Mouse (Mus musculus) embryonic facial prominence, embryonic 10.5 days (tissue): ENCODE measurements around the gene Pramef12. TPM values are rescaled to one million over a fixed set of nuclear protein-coding genes. Genes with fewer than 3 reads are reported as not detected.

Source experiments
- DNase-seq: peaks from one replicate; pipeline ENCODE4 v3.0.0-alpha.2; 2017; ENCODE audit warnings: low spot score
- H3K27ac ChIP-seq: fragments of 300-500 bp; sonication (generic); replicated peaks from 2 replicates; pipeline ENCODE4 v1.5.1; 2016; ENCODE audit warnings: mild to moderate bottlenecking
- H3K27me3 ChIP-seq: fragments of 300-500 bp; sonication (generic); replicated peaks from 2 replicates; pipeline ENCODE4 v1.6.1; 2016; ENCODE audit warnings: low read depth, mild to moderate bottlenecking; ENCODE audit not compliant: poor library complexity, severe bottlenecking
- H3K36me3 ChIP-seq: fragments of 300-500 bp; sonication (generic); replicated peaks from 2 replicates; pipeline ENCODE4 v1.6.1; 2016; ENCODE audit warnings: mild to moderate bottlenecking, moderate library complexity
- H3K4me1 ChIP-seq: fragments of 300-500 bp; sonication (generic); 2 replicates; pipeline ENCODE4 v1.6.1; 2016
- H3K4me3 ChIP-seq: fragments of 300-500 bp; sonication (generic); 2 replicates; pipeline ENCODE4 v1.5.1; 2016; ENCODE audit warnings: mild to moderate bottlenecking, moderate library complexity
- H3K9me3 ChIP-seq: fragments of 300-500 bp; sonication (generic); 2 replicates; pipeline ENCODE4 v1.6.1; 2016; ENCODE audit warnings: mild to moderate bottlenecking
- WGBS: fragments of 180-500 bp; shearing (Covaris S2); methylation state at CpG from one replicate; pipeline ENCODE4 v1.1.7; 2016; 5-methylcytosine and 5-hydroxymethylcytosine counted together
- polyA plus RNA-seq: library from polyadenylated mRNA; unstranded; fragments of >200 nt; fragmentation: Nextera tagmentation; extraction: Ambion mirVana; gene quantifications from 2 replicates; pipeline ENCODE4 v1.2.1, GENCODE M21; 2016

The Pramef12 gene
- polyA plus RNA-seq = 0.30 TPM in 1 of 2 replicates, not detected in the other

DNA sequence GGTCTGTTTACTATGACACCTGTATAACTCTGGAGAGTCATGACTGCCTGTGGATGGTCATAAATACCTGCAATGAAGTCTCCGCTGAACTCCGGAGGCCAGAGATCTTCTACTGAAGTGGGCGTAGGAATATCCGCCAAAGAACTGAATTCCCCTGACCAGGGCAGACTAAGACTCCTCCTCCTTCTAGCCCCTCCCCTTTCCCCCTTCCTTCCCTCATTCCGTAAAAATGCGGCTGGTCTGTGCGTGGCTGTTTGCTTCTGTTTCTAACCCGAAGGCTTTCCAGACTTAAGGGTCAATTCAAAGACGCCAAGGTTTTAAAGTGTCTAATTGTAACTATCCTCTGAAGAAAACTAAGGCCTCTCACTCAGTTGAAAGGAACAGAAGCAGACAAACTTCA, at the start of gene Pramef12:
Gene Pramef12, minus strand, starts transcription at position 175 of the 400 bp plus-strand sequence.
- Histone ChIP-seq H3K4me3 (no peak within 1 kb of the TSS), H3K36me3 (no peaks in the 10 kb centered on the region), H3K27me3 (no peaks in the 10 kb centered on the region), H3K9me3 (no peaks in the 10 kb centered on the region), H3K4me1 (peaks cover 8% of the 10 kb centered on the region; the same call in 1 of the 2 replicates), H3K27ac (no peak within 1 kb of the TSS)
- no peak for DNase-seq
- 81% methylated on average over 9 of the region's 9 CpGs for WGBS

DNA sequence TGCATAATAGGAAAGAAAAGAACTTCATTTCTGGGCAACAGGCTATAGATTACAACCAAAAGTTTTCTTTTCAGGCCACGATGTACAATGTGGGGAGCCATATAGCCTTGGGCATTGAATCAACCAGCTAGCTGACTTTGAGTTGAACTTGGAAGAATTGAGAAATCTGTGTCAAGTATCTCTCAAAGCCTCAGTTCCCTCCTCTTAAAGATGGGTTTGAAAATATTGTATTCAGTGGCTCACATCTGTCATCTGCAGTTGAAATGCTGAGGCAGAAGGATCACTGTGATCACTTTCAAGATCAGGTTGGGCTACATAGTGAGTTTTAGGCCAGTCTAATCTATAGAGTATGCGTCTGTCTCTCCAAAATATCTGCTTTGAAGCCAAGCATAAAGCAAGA, 45.0 kb upstream of the Pramef12 start, which contains the start of gene Gm9944:
Gene Gm9944, minus strand, starts transcription at position 101 of the 400 bp plus-strand sequence.
- no peaks in the 10 kb centered on the region for H3K27me3 ChIP-seq
- WGBS = 80% methylated on average over 2 of the region's 2 CpGs
- H3K36me3 ChIP-seq = no peaks in the 10 kb centered on the region
- no peaks in the 10 kb centered on the region for H3K4me1 ChIP-seq
- no peak for DNase-seq
- no peak within 1 kb of the TSS for H3K27ac ChIP-seq
- H3K9me3 ChIP-seq = peaks cover 18% of the 10 kb centered on the region; the same call in 1 of the 2 replicates
- no peak within 1 kb of the TSS for H3K4me3 ChIP-seq

DNA sequence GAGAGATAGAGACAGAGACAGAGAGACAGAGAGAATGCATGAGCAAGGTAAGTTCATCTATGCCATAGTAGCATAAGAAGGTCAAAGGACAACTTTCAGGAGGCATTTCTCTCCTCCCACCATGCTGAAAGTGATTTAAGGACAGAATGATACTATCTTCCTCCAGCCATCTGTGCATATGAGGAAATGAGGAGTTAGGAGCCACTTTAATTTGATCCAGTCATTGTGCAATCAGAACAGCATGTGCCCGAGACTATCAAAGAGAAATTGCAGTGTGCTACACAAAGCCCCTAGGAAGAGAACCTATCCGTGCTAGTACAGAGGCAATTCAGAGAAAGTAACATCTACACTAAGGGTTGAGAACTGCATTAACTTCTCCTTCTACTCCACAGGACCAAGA, 40.3 kb upstream of the Pramef12 start:
- H3K4me3 ChIP-seq = no peak overlapping the region
- no peak for DNase-seq
- 0 out of 2 replicates have a peak, but pooled peaks cover 6% of the 10 kb centered on the region for H3K9me3 ChIP-seq
- no peaks in the 10 kb centered on the region for H3K4me1 ChIP-seq
- H3K36me3 ChIP-seq = no peaks in the 10 kb centered on the region
- H3K27ac ChIP-seq = no peak overlapping the region
- no peaks in the 10 kb centered on the region for H3K27me3 ChIP-seq
- 68% methylated on average over 2 of the region's 2 CpGs for WGBS

DNA sequence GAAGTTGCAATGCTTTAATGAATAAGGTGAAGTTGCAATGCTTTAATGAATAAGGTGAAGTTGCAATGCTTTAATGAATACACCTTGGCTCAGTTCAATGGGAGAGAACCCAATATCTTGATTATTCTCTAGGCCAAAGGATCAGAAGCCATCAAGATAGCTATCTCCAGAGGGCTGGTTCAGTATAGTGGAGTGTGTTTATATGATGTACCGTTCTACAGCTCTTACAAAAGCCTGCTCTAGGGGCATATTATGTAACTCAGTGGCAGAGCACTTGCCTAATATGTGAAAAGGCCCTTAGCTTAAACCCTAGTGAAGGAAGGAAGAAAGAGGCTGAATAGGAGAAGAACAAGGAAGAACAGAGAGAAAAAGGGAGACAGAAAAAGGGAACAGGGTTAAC, 33.3 kb upstream of the Pramef12 start:
- DNase-seq = no peak
- WGBS = 80% methylated on average over 1 of the region's 1 CpGs
- no peak overlapping the region for H3K27ac ChIP-seq
- no peaks in the 10 kb centered on the region for H3K27me3 ChIP-seq
- H3K4me1 ChIP-seq = no peaks in the 10 kb centered on the region
- 0 out of 2 replicates have a peak, but pooled peaks cover 2% of the 10 kb centered on the region for H3K9me3 ChIP-seq
- H3K36me3 ChIP-seq = no peaks in the 10 kb centered on the region
- H3K4me3 ChIP-seq = no peak overlapping the region

DNA sequence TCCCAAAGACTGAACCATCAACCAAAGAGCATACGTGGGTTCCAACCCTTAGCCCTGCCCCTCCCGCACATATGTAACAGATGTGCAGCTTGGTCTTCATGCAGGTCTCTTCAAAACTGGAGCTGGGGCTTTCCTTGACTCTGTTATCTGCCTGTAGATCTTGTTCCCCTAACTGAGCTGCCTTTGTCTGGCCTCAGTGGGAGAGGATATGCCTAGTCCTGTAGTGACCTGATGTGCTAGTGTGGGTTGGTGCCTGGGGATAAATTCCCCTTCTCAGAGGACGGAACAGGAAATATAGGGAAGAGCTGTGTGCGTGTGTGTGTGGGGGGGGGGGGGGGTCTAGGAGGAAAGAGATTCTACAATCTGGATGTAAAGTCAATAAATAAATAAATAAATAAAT, 32.8 kb upstream of the Pramef12 start:
- DNase-seq = no peak
- Histone ChIP-seq H3K27ac (no peak overlapping the region), H3K36me3 (no peaks in the 10 kb centered on the region), H3K9me3 (0 out of 2 replicates have a peak, but pooled peaks cover 2% of the 10 kb centered on the region), H3K4me3 (no peak overlapping the region), H3K4me1 (no peaks in the 10 kb centered on the region), H3K27me3 (no peaks in the 10 kb centered on the region)
- WGBS = 81% methylated on average over 4 of the region's 4 CpGs

DNA sequence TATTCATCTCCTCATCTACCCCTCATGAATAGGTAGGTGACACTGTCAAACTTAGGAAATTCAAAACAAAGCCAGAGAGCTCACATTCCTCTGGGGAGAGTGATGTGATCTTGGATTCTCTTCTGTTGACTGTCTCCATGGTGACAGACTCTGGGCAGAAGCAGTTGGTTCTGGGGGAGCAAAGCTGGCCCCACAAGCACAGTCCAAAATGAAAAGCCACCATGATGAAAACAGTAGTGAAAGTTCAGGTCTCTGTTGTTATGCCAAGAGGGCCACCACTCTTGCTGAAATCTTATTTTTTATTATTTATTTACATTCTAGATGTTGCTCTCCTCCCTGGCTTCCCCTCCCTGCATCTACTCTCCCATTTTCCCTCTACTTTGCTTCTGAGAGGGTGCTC, 30.4 kb upstream of the Pramef12 start, which contains the start of gene 1700012P22Rik:
Gene 1700012P22Rik, minus strand, starts transcription at position 101 of the 400 bp plus-strand sequence.
- 0 out of 2 replicates have a peak, but pooled peaks cover 2% of the 10 kb centered on the region for H3K9me3 ChIP-seq
- DNase-seq = no peak
- no peaks in the 10 kb centered on the region for H3K4me1 ChIP-seq
- no peak within 1 kb of the TSS for H3K27ac ChIP-seq
- H3K36me3 ChIP-seq = no peaks in the 10 kb centered on the region
- no peak within 1 kb of the TSS for H3K4me3 ChIP-seq
- H3K27me3 ChIP-seq = no peaks in the 10 kb centered on the region

DNA sequence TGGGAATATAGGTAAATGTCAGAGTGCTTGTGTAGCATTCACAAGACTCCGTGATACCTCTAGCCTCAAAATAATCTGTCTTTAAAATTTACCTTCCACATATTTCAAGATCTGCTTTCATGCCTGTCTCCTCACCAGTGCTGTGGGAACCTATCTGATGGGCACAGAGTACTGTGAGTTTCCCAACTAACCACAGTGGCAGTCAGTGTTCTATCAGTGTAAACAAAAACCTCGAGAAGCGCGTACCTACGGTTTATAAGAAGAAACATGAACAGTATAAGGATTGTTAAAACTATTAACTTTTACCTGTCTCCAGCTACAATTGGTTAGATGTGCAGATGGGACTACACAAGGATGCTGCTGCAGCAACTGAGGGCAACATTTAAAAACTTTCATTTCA, 25.0 kb upstream of the Pramef12 start:
- DNase-seq = no peak
- WGBS = 91% methylated on average over 5 of the region's 5 CpGs
- no peaks in the 10 kb centered on the region for H3K4me1 ChIP-seq
- no peak overlapping the region for H3K4me3 ChIP-seq
- no peaks in the 10 kb centered on the region for H3K36me3 ChIP-seq
- H3K27ac ChIP-seq = no peak overlapping the region
- 0 out of 2 replicates have a peak, but pooled peaks cover 7% of the 10 kb centered on the region for H3K9me3 ChIP-seq
- no peaks in the 10 kb centered on the region for H3K27me3 ChIP-seq

DNA sequence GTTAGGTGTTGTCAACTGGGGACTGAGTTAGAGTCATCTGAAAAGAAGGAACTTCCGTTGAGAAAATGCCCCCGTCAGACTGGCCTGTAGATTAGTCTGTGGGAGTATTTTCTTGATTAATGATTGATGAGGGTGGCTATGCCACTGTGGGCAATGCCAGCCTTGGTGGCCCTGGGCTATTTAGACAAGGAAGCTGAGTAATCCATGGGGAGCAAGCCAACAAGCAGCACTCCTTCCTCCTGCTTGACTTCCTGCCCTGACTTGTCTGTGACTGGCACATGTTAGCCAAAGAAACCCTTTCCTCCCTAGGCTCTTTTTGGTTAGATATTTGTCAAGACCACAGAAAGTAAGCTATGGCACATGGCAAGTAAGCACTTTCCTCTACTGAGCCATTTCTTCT, 22.5 kb upstream of the Pramef12 start:
- 81% methylated on average over 2 of the region's 2 CpGs for WGBS

DNA sequence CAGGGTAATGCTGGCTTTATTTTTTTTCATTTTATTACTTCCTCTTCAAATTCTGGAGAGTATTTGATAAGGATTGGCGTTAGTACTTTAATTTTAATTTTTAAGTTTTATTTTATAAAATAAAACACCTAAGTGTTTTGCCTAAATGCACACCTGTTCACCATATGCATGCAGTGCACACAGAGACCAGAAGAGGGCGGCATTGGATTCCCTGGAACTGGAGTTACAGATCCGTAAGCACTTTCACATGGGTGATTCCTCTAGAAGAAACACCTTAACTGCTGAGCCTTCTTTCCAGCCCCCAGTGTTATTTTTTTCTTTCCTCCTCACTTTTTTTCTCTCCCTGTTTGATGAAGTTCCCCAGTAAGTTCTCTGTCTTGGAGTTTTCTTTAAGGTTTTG, 20.6 kb upstream of the Pramef12 start:
- Histone ChIP-seq H3K9me3 (0 out of 2 replicates have a peak, but pooled peaks cover 5% of the 10 kb centered on the region), H3K36me3 (no peaks in the 10 kb centered on the region), H3K4me3 (no peak overlapping the region), H3K4me1 (no peaks in the 10 kb centered on the region), H3K27me3 (no peaks in the 10 kb centered on the region), H3K27ac (no peak overlapping the region)
- peak; percentile 15 for DNase-seq
- WGBS = 25% methylated on average over 3 of the region's 3 CpGs

More for the DNA sequence above, 22.5 kb upstream of the Pramef12 start:
- DNase-seq = no peak
- H3K36me3 ChIP-seq = no peaks in the 10 kb centered on the region
- H3K4me3 ChIP-seq = no peak overlapping the region
- H3K4me1 ChIP-seq = no peaks in the 10 kb centered on the region
- H3K27ac ChIP-seq = no peak overlapping the region
- H3K9me3 ChIP-seq = 0 out of 2 replicates have a peak, but pooled peaks cover 5% of the 10 kb centered on the region
- H3K27me3 ChIP-seq = no peaks in the 10 kb centered on the region

DNA sequence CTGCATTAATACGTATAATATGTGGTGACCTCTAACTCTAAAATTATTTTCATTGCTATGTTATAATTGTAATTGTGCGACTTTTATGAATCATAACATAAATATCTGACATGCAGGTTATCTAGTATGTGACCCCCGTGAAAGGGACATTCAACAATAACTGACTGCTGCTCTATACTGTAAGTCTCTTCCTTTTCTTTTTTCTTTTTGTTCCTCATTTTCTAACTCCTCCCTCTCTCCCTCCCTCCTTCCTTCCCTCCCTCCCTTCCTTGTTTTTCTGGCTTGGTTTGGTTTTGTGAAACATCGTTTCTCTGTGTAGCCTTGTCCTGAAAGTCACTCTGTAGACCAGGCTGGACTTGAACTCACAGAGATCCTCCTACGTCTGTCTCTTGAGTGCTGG, 16.3 kb upstream of the Pramef12 start:
- Histone ChIP-seq H3K27me3 (no peaks in the 10 kb centered on the region), H3K36me3 (no peaks in the 10 kb centered on the region), H3K4me1 (no peaks in the 10 kb centered on the region), H3K27ac (no peak overlapping the region), H3K9me3 (0 out of 2 replicates have a peak, but pooled peaks cover 2% of the 10 kb centered on the region), H3K4me3 (no peak overlapping the region)
- no peak for DNase-seq
- 82% methylated on average over 5 of the region's 5 CpGs for WGBS

DNA sequence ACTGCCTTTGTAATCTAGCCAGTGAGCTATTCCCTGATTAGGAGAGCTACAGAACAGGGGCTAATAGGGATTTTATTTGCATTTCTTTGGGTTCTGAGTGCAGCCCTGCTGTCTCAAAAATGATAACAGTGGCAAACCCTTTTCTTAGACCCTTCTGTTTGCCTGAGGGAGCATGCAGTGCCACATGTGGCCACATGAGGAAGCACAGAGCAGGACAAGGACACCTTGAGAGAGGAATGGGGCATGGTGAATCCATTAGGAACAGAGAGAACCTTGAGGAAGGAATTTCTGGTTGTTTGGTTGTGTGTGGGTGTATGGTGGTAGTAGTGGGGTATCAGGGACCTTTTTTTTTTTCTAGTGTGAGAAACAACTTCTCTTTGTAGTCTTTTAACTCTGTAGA, 12.4 kb upstream of the Pramef12 start:
- Histone ChIP-seq H3K36me3 (no peaks in the 10 kb centered on the region), H3K27ac (no peak overlapping the region), H3K9me3 (no peaks in the 10 kb centered on the region), H3K4me1 (no peaks in the 10 kb centered on the region), H3K27me3 (no peaks in the 10 kb centered on the region), H3K4me3 (no peak overlapping the region)
- DNase-seq = no peak

DNA sequence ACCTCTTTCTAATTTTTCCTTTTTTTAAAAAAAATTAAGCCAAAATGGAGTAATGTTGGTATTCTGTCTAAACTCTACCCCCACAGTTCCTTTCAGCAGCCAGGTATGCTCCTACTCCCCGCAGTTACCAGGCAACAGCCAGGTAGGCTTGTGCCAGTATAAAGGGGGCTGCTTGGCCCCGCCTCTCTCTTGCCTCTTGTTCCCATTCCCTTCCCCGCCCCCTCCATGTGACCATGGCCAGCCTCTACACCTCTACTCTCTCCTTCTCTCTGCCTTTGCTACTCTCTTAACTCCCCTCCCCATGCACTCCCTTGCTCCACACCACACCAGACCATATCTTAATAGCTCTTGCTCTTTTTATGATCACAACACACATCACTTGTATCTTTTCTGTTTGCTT, 2.0 kb downstream of the Pramef12 start:
- Histone ChIP-seq H3K4me3 (no peak overlapping the region), H3K4me1 (peaks cover 8% of the 10 kb centered on the region; the same call in 1 of the 2 replicates), H3K9me3 (no peaks in the 10 kb centered on the region), H3K36me3 (no peaks in the 10 kb centered on the region), H3K27ac (no peak overlapping the region), H3K27me3 (no peaks in the 10 kb centered on the region)
- no peak for DNase-seq
- WGBS = 62% methylated on average over 3 of the region's 3 CpGs

DNA sequence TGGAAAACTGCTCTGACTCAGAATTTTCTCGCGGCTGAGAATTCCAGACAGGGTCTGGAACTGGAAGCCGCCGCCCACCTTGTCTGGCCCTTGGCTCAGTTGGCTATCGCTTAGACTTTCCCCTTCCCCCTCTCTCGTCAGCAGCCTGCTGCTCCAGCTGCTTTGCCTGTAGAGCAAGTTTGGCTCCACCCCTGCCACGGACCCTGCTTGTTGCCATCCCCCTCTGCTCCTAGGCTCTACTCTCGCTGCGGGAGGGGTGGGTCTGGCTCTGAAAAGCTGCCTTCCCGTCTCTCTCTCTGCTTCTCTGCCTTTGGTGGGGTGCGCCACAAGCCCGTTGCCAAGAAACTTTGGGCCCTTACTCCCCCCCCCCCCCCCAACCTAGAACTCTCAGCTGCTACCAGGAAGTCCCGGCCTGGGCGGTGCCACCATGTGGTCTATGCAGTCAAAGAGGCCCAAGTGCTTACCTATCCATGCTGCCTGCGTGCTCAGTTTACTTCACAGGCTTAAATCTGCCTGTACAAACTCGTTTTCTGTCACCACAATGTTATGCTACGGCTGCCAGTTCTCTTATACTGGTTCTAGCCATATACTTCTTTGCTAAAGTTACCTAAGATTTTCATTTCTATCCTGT, 3.7 kb downstream of the Pramef12 start:
- peak overlapping the region; percentile 51 for H3K4me3 ChIP-seq
- peaks cover 8% of the 10 kb centered on the region; the same call in 1 of the 2 replicates for H3K4me1 ChIP-seq
- no peaks in the 10 kb centered on the region for H3K27me3 ChIP-seq
- peak; percentile 75 for DNase-seq
- H3K9me3 ChIP-seq = no peaks in the 10 kb centered on the region
- WGBS = 8% methylated on average over 17 of the region's 17 CpGs
- peak overlapping the region; percentile 72 for H3K27ac ChIP-seq
- H3K36me3 ChIP-seq = no peaks in the 10 kb centered on the region
